Mouse (Mus musculus): ENCODE measurements around the gene Eif5a. TPM values are rescaled to one million over a fixed set of nuclear protein-coding genes. Genes with fewer than 3 reads are reported as not detected.
A peak's percentile ranks its signal among the peaks of the same experiment; 100 is the strongest.
"Not testable (repeated sequence)": the region's sequence is repeated elsewhere in the genome, so short reads cannot be mapped to it uniquely, and the experiment has no call there.

Gene Eif5a
- polyA plus RNA-seq, 1 experiment from 2014 or later, result 1,245 TPM

GRCm38 (mm10) chr11:69956218-69956617, 34.5 kb upstream of the Eif5a start:
- Histone ChIP-seq H3K27ac (replicated peaks) (no peak overlapping the region), H3K4me1 (replicated peaks) (no peaks in the 10 kb centered on the region; the same call in 1 of the 2 replicates), H3K4me3 (replicated peaks) (no peak overlapping the region), H3K9me3 (replicated peaks) (no peaks in the 10 kb centered on the region), H3K36me3 (replicated peaks) (no peaks in the 10 kb centered on the region), H3K9ac (no peak overlapping the region), H3K4me2 (no peak overlapping the region), H3K27me3 (peaks cover 82% of the 10 kb centered on the region)
- ATAC-seq (ENCODE audit: insufficient read depth), result no peak
- 56% methylated on average over 1 of the region's 1 CpGs for WGBS (ENCODE audit: insufficient replicate concordance)

DNA sequence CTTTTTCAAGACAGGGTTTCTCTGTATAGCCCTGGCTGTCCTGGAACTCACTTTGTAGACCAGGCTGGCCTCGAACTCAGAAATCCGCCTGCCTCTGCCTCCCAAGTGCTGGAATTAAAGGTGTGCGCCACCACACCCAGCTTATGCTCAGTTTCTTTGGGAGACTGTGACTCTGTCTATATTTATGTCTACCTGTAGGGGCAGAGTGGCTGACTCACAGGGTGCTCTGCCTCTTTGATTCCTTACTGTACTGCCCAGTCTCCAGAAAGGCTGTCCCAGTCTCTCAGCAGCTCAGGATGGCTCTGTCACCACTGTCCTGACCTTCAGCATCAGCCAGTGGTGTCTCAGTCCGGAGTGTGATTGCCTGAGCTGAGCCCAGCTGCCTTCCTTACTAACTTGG, 33.9 kb upstream of the Eif5a start:
- not testable (repeated sequence) for ATAC-seq (ENCODE audit: insufficient read depth); H3K4me3 ChIP-seq (replicated peaks); H3K27ac ChIP-seq (replicated peaks); H3K36me3 ChIP-seq (replicated peaks); H3K9me3 ChIP-seq (replicated peaks); H3K4me2 ChIP-seq; H3K9ac ChIP-seq; H3K4me1 ChIP-seq (replicated peaks)
- peaks cover 82% of the 10 kb centered on the region for H3K27me3 ChIP-seq
- WGBS (ENCODE audit: insufficient replicate concordance), result 69% methylated on average over 4 of the region's 4 CpGs

GRCm38 (mm10) chr11:69953267-69953915, 31.6 kb upstream of the Eif5a start:
- WGBS (ENCODE audit: insufficient replicate concordance), result 27% methylated on average over 11 of the region's 11 CpGs
- Histone ChIP-seq H3K36me3 (replicated peaks) (no peaks in the 10 kb centered on the region), H3K4me1 (replicated peaks) (peaks cover 10% of the 10 kb centered on the region), H3K4me3 (replicated peaks) (no peak overlapping the region), H3K27ac (replicated peaks) (no peak overlapping the region), H3K4me2 (no peak overlapping the region), H3K27me3 (peaks cover 70% of the 10 kb centered on the region), H3K9ac (no peak overlapping the region), H3K9me3 (replicated peaks) (no peaks in the 10 kb centered on the region)
- ATAC-seq (ENCODE audit: insufficient read depth), result no peak

DNA sequence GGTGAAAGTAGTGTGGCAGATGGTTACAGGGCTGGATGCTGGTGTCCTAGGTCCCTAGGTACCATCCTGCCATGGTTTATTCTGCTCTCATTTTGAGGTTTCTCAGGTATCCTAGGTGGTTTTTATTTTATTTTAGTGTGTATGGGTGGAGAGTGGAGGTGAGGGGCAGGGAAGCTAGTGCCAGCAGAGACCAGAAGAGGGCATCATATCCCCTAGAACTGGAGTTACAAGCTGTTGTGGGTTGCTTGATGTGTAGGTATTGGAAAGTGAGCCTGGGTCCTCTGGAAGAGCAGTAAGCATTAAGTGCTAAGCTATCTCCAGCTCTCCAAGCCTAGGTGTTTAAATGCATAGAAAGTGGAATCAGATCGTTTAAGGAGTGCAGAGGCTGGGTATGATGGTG, 30.5 kb upstream of the Eif5a start:
- H3K36me3 ChIP-seq (replicated peaks), result no peaks in the 10 kb centered on the region
- H3K9ac ChIP-seq, result no peak overlapping the region
- H3K4me2 ChIP-seq, result no peak overlapping the region
- H3K9me3 ChIP-seq (replicated peaks), result no peaks in the 10 kb centered on the region
- no peak overlapping the region for H3K4me3 ChIP-seq (replicated peaks)
- H3K4me1 ChIP-seq (replicated peaks), result peaks cover 20% of the 10 kb centered on the region
- H3K27ac ChIP-seq (replicated peaks), result no peak overlapping the region
- WGBS (ENCODE audit: insufficient replicate concordance), result 24% methylated on average over 1 of the region's 1 CpGs
- no peak for ATAC-seq (ENCODE audit: insufficient read depth)
- peaks cover 62% of the 10 kb centered on the region for H3K27me3 ChIP-seq

DNA sequence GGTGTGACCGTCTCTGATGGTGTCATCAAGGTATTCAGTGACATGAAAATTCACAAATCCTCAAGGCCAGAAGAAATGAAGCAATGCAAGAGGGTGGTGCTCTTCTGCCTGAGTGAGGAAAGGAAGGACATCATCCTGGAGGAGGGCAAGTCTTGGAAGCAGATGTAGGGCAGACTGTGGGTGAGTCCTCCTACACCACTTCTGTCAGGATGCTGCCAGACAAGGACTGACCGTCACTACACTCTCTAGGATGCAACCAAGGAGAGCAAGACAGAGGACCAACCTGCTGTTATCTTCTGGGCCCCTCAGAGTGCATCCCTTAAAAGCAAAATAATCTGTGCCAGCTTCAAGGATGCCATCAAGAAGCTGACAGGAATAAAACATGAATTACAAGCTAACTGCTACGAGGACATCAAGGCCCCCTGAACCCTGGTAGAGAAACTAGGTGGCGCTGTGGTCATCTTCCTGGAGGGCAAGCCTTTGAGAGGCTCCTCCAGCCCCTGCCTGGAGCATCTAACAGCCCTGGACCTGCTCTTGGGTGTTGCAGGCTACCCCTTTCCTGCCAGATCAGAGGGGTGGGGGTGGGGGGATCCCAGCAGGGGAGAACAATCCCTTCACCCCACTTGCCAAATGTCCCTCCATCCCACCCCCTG, 29.2 kb upstream of the Eif5a start:
- no peak for ATAC-seq (ENCODE audit: insufficient read depth)
- Histone ChIP-seq H3K9me3 (replicated peaks) (no peaks in the 10 kb centered on the region), H3K4me3 (replicated peaks) (no peak overlapping the region), H3K9ac (no peak overlapping the region), H3K4me1 (replicated peaks) (peaks cover 27% of the 10 kb centered on the region), H3K4me2 (no peak overlapping the region), H3K27me3 (peaks cover 54% of the 10 kb centered on the region), H3K27ac (replicated peaks) (no peak overlapping the region), H3K36me3 (replicated peaks) (peaks cover under 1% of the 10 kb centered on the region; the same call in 1 of the 2 replicates)
- 41% methylated on average over 4 of the region's 4 CpGs for WGBS (ENCODE audit: insufficient replicate concordance)

DNA sequence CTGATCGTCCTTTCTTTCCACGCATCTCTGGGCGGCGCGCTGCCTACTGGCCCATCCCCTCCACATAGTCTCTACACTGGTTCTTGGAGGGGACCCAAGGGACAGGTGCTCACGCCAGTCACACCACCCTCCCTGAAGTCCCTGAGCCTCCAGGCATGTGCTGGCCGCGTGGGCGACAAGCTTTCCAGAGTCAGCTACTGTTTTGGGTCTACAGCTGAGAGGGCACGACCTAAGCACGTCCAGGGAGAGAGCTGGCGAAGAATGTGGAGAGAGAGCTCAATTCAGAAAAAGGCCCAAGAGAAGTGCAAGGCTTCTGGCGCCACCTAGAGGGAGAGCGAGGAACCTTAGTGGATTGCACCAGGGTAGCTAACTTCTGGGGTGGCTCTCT, 27.0 kb upstream of the Eif5a start:
- Histone ChIP-seq H3K4me1 (replicated peaks) (peaks cover 48% of the 10 kb centered on the region), H3K27me3 (peaks cover 63% of the 10 kb centered on the region)

GRCm38 (mm10) chr11:69948066-69948762, 26.5 kb upstream of the Eif5a start, which contains the start of gene Slc2a4:
Slc2a4 (minus strand) TSS chr11:69948188.
- H3K4me3 ChIP-seq (replicated peaks), result peak within 1 kb of the TSS; percentile 77
- peak within 1 kb of the TSS; percentile 93 for H3K4me2 ChIP-seq
- H3K9me3 ChIP-seq (replicated peaks), result no peaks in the 10 kb centered on the region
- peak within 1 kb of the TSS; percentile 95 for H3K27ac ChIP-seq (replicated peaks)
- WGBS (ENCODE audit: insufficient replicate concordance), result 1% methylated on average over 34 of the region's 34 CpGs
- peaks cover 52% of the 10 kb centered on the region for H3K4me1 ChIP-seq (replicated peaks)
- peak within 1 kb of the TSS; percentile 75 for H3K9ac ChIP-seq
- peaks cover 63% of the 10 kb centered on the region for H3K27me3 ChIP-seq
- H3K36me3 ChIP-seq (replicated peaks), result peaks cover 27% of the 10 kb centered on the region
- peak; percentile 82 for ATAC-seq (ENCODE audit: insufficient read depth)

More for the DNA sequence above, 27.0 kb upstream of the Eif5a start:
- WGBS (ENCODE audit: insufficient replicate concordance), result under 1% methylated on average over 14 of the region's 14 CpGs
- Histone ChIP-seq H3K27ac (replicated peaks) (peak overlapping the region; percentile 83), H3K36me3 (replicated peaks) (peaks cover 22% of the 10 kb centered on the region), H3K9me3 (replicated peaks) (no peaks in the 10 kb centered on the region), H3K9ac (peak overlapping the region; percentile 75), H3K4me2 (peak overlapping the region; percentile 93), H3K4me3 (replicated peaks) (peak overlapping the region; percentile 77)
- peak; percentile 36 for ATAC-seq (ENCODE audit: insufficient read depth)

- H3K4me2 ChIP-seq, result peak overlapping the region; percentile 93
- H3K4me3 ChIP-seq (replicated peaks), result peak overlapping the region; percentile 77
- 10% methylated on average over 29 of the region's 29 CpGs for WGBS (ENCODE audit: insufficient replicate concordance)
- ATAC-seq (ENCODE audit: insufficient read depth), result no peak; the same call in 1 of the 2 replicates
- peak overlapping the region; percentile 75 for H3K9ac ChIP-seq
- H3K4me1 ChIP-seq (replicated peaks), result peaks cover 56% of the 10 kb centered on the region
- H3K27ac ChIP-seq (replicated peaks), result peak overlapping the region; percentile 95
- peaks cover 63% of the 10 kb centered on the region for H3K27me3 ChIP-seq
- H3K36me3 ChIP-seq (replicated peaks), result peaks cover 34% of the 10 kb centered on the region
- no peaks in the 10 kb centered on the region for H3K9me3 ChIP-seq (replicated peaks)
Measured at GRCm38 (mm10) chr11:69947337-69948065, 25.7 kb upstream of the Eif5a start.

DNA sequence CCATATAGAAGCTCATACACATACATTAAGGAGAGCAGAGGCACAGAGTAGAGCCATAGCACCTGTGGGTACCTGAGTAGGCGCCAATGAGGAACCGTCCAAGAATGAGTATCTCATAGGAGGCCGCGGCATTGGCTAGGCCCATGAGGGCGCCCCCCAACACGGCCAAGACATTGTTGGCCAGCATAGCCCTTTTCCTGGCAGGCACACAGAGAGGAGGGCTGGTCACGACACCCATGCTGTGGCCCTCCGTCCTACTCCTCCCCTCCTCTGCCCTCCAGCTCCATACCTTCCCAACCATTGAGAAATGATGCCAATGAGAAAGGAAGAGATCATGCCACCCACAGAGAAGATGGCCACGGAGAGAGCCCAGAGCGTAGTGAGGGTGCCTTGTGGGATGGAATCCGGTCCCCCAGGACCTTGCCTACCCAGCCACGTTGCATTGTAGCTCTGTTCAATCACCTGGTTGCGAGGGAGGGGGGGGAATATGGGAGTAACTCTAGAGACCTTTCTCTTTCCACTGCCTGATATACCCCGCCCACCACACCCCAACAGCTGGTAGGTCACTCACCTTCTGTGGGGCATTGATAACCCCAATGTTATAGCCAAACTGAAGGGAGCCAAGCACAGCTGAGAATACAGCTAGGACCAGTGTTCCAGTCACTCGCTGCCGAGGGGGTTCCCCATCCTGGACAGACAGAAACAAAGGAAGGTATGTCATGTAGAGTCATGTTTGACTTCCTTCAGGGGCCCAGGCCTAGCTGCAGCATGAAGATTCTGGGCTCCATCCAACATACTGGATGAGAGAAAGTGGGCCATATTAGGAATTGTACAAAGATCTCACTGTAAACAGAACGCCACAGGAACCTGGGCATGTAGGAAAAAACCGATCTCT, 24.5 kb upstream of the Eif5a start:
- H3K9ac ChIP-seq, result peak overlapping the region; percentile 75
- 61% methylated on average over 18 of the region's 18 CpGs for WGBS (ENCODE audit: insufficient replicate concordance)
- H3K4me2 ChIP-seq, result peak overlapping the region; percentile 93
- peak overlapping the region; percentile 77 for H3K4me3 ChIP-seq (replicated peaks)
- H3K36me3 ChIP-seq (replicated peaks), result peaks cover 41% of the 10 kb centered on the region
- H3K4me1 ChIP-seq (replicated peaks), result peaks cover 56% of the 10 kb centered on the region
- ATAC-seq (ENCODE audit: insufficient read depth), result peak; percentile 77
- H3K9me3 ChIP-seq (replicated peaks), result no peaks in the 10 kb centered on the region
- peak overlapping the region; percentile 95 for H3K27ac ChIP-seq (replicated peaks)
- H3K27me3 ChIP-seq, result peaks cover 62% of the 10 kb centered on the region

GRCm38 (mm10) chr11:69945216-69945615, 23.5 kb upstream of the Eif5a start:
- no peak for ATAC-seq (ENCODE audit: insufficient read depth)
- Histone ChIP-seq H3K4me1 (replicated peaks) (peaks cover 56% of the 10 kb centered on the region), H3K9me3 (replicated peaks) (no peaks in the 10 kb centered on the region), H3K36me3 (replicated peaks) (peaks cover 41% of the 10 kb centered on the region), H3K4me3 (replicated peaks) (peak overlapping the region; percentile 77), H3K27me3 (peaks cover 60% of the 10 kb centered on the region), H3K9ac (peak overlapping the region; percentile 75), H3K27ac (replicated peaks) (peak overlapping the region; percentile 95), H3K4me2 (peak overlapping the region; percentile 93)
- WGBS (ENCODE audit: insufficient replicate concordance), result 65% methylated on average over 13 of the region's 13 CpGs

Data from liver, embryonic 15.5 days (tissue).